Mouse (Mus musculus) ES-Bruce4 (cell line): ENCODE results near the gene Rbm39. TPM values are rescaled to one million over a fixed set of nuclear protein-coding genes. Genes with fewer than 3 reads are reported as not detected.

Experiments used
- H3K27ac ChIP-seq: 2 replicates; pipeline ENCODE4 v1.5.1; 2012; ENCODE audit warnings: low read length, inconsistent platforms; ENCODE audit not compliant: insufficient read depth
- H3K27me3 ChIP-seq: 2 replicates; pipeline ENCODE4 v1.6.1; 2012; ENCODE audit warnings: mild to moderate bottlenecking, low read length, inconsistent platforms; ENCODE audit not compliant: control insufficient read depth, poor library complexity, insufficient read depth, severe bottlenecking
- H3K36me3 ChIP-seq: 2 replicates; pipeline ENCODE4 v1.6.1; 2012; ENCODE audit warnings: inconsistent platforms, mild to moderate bottlenecking, low read length, moderate library complexity; ENCODE audit not compliant: control insufficient read depth, poor library complexity, insufficient read depth, severe bottlenecking
- H3K4me1 ChIP-seq: one replicate; pipeline ENCODE4 v1.8.1; 2011; ENCODE audit warnings: low read length; ENCODE audit not compliant: control insufficient read depth, insufficient read depth
- H3K4me3 ChIP-seq: 2 replicates; pipeline ENCODE4 v1.5.1; 2011; ENCODE audit warnings: low read depth, mild to moderate bottlenecking, low read length
- H3K9ac ChIP-seq: 2 replicates; pipeline ENCODE4 v1.6.1; 2012; ENCODE audit warnings: low read depth, mild to moderate bottlenecking, inconsistent platforms; ENCODE audit not compliant: poor library complexity, severe bottlenecking
- H3K9me3 ChIP-seq: replicated peaks from 2 replicates; pipeline ENCODE4 v1.6.1; 2012; ENCODE audit warnings: mild to moderate bottlenecking, low read length, inconsistent platforms; ENCODE audit not compliant: control insufficient read depth, poor library complexity, insufficient read depth, severe bottlenecking
- CTCF ChIP-seq: IDR thresholded peaks from one replicate; pipeline ENCODE4 v1.8.1; 2011; ENCODE audit warnings: low read depth, low read length
- EP300 ChIP-seq: IDR thresholded peaks from 2 replicates; pipeline ENCODE4 v1.6.1; 2011; ENCODE audit warnings: low read depth, low read length; ENCODE audit not compliant: insufficient read depth
- POLR2A ChIP-seq: IDR thresholded peaks from one replicate; pipeline ENCODE4 v1.8.1; 2011; ENCODE audit warnings: low read length; ENCODE audit not compliant: insufficient read depth
- polyA plus RNA-seq: library from polyadenylated mRNA; stranded (reverse); fragments of >200 nt; gene quantifications from 2 replicates; pipeline ENCODE4 v1.2.4, GENCODE M21; 2011; ENCODE audit warnings: low read depth; ENCODE audit not compliant: missing spikeins, insufficient read depth, insufficient read length

The Rbm39 gene
- polyA plus RNA-seq, 1 experiment: 518 TPM

DNA sequence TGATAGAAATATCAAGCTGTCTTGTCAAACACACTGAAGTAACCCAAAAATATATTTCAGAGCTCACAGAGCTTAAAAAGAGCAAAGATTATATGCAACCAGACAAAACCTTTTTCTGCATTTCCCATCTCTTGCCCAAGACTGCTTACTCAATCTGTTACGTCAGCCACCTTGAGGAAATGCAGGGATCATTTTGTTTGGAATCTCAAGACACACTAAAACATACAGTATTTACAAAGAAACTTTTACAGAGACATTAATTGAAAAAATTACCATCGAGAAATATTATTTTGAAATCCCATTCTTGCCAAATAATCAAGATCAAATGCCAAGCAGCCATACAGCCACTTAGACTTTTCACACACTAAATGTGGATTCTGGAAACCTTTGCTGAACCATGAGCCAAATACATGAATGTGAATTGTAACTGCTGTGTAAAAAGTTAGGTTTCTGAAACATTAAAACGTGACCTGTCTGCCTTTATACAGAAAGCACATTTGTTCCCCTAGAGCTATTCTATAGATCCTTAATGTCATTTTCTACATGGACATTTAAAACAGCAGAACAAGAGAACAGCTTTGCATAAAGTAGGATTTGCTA, 32.6 kb downstream of the Rbm39 start:
- peaks cover 40% of the 10 kb centered on the region for H3K36me3 ChIP-seq
- H3K9me3 ChIP-seq: no peaks in the 10 kb centered on the region
- H3K27me3 ChIP-seq: no peaks in the 10 kb centered on the region
- H3K9ac ChIP-seq: no peak overlapping the region
- no peak overlapping the region for H3K27ac ChIP-seq
- no peaks in the 10 kb centered on the region for H3K4me1 ChIP-seq
- H3K4me3 ChIP-seq: no peak overlapping the region
- TF ChIP-seq POLR2A (no peak), EP300 (no peak), CTCF (no peak)

DNA sequence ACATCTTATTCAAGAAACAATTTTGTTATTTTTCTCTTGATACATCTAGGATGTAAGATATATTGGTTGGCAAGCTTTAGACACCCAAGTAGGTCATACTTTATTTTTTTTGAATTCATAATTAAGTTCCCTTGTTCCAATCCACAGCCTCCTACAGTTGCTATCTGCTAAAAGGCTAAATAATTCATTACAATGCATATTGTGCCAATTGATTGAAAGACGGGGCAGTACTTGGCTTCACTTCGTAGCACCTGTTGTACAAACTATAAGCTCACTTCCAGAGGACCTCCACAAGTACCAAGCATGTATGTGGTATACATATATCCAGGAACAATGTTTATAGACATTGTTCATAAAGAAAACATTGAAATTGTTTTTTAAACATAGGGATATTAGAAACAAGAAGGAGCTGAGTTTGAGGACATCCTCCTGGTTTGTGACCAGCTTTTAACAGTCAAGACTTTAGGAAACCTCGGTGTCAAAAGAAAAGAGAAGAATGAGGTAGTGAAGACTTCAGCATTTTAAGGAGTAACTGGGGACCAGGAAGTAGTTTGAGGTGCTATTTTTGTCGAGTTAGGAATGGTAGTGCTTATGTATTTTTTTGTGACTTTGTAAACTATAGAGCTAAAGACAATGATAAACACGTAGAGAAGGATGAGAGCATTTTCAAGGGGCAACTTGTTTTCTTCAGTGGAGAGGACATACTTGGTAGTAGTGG, 33.6 kb downstream of the Rbm39 start:
- peaks cover 38% of the 10 kb centered on the region for H3K36me3 ChIP-seq
- no peaks in the 10 kb centered on the region for H3K4me1 ChIP-seq
- no peaks in the 10 kb centered on the region for H3K9me3 ChIP-seq
- no peak overlapping the region for H3K9ac ChIP-seq
- TF ChIP-seq POLR2A (no peak), CTCF (no peak), EP300 (no peak)
- no peak overlapping the region for H3K4me3 ChIP-seq
- H3K27ac ChIP-seq: no peak overlapping the region; the same call in 1 of the 2 replicates
- no peaks in the 10 kb centered on the region for H3K27me3 ChIP-seq

DNA sequence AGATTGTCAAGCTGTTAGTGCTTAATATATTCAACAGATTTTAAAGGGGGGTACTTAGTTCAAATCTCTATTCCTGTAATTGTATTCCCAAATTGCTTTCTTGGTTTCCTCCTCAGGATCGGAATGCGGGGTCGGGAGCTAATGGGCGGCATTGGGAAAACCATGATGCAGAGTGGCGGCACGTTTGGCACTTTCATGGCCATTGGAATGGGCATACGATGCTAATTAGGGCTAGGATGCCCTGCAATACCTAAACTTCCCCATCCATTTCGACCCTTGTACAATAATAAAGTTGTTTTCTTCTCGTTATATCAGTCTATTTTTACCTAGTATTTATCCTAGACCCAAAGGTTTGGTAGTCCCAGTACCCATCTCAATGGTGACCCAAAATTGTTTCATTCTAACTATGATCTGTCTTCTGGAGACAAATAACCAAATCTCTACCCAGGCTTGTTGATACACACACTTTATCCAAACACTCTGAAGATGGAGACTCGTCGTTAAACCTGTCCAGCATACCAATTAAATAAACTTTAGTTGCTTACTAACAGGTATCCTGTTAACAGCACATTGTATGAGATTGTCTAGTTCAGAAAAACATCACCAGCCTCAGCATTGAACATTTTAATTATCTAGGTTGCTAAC, 34.4 kb downstream of the Rbm39 start:
- H3K9me3 ChIP-seq: no peaks in the 10 kb centered on the region
- TF ChIP-seq EP300: no peak
- no peak for TF ChIP-seq POLR2A
- no peak for TF ChIP-seq CTCF
- H3K4me1 ChIP-seq: no peaks in the 10 kb centered on the region
- H3K36me3 ChIP-seq: peaks cover 32% of the 10 kb centered on the region
- H3K27me3 ChIP-seq: no peaks in the 10 kb centered on the region
- no peak overlapping the region for H3K27ac ChIP-seq
- no peak overlapping the region for H3K4me3 ChIP-seq
- no peak overlapping the region for H3K9ac ChIP-seq

DNA sequence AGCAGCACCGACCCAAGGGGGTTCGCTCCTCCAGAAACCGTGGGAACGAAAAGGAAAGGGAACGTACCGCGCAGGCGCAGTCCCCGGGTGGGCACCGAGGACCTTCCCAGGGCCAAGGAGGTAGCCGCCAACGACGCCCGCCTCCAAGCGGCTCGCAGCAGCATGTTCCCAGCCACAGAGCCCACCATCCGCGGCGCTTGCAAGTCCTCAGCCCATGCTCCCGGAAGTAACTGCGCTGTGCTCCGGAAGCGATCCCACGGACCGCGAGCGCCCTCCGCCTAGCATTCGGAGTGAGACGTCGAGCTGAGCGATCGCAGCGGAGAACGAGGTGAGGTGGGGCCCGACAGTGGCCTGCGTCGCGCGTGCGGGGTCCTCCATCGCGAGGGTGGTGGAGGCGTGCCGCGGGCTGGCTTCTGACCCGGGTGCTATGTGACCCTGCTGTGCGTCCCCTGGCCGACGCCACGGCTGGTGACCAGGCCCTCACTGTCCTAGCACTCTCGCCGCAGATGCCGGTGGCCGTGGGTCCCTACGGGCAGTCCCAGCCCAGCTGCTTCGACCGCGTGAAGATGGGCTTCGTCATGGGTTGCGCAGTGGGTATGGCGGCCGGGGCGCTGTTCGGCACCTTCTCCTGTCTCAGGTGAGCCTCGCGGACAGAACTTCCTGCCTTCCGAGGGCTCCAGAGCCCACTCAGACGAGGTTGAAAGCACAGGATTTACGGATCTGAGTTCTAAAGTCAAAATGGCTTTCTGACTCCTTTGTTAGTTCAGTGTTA, 35.9 kb downstream of the Rbm39 start, which contains the start of the genes Romo1 and Nfs1:
Gene Romo1, plus strand, starts transcription at position 87 of the 772 bp plus-strand sequence.
Gene Nfs1, minus strand, starts transcription at position 234 of the 772 bp plus-strand sequence.
- no peaks in the 10 kb centered on the region for H3K4me1 ChIP-seq
- H3K36me3 ChIP-seq: peaks cover 18% of the 10 kb centered on the region
- peak within 1 kb of the TSS; percentile 72 for H3K4me3 ChIP-seq
- H3K9me3 ChIP-seq: no peaks in the 10 kb centered on the region
- peak within 1 kb of the TSS; percentile 60 for H3K9ac ChIP-seq
- peak within 1 kb of the TSS; percentile 17; the same call in 1 of the 2 replicates for H3K27ac ChIP-seq
- no peaks in the 10 kb centered on the region for H3K27me3 ChIP-seq
- TF ChIP-seq POLR2A (no peak), CTCF (peak; percentile 31), EP300 (0 out of 2 replicates have a peak, but pooled peaks have one; percentile 16)

DNA sequence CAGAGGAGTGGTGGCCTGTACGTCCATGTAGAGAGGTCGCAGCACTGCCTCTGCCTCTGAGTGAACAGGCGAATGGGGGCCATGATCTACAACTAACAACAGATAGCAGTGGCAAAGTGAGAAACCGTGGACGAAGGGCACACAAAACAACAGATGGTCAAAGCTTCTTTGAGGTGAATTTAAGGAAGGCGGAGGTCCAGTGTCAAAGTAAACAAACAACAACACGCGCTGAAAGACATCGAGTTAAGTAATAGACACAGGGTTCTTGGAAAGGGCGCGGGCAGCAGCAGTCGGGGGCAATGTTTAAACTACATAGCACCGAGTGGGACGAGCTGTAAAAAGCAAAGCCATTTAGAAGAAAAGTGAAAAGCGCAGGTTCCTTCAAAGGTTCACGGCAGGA, 36.7 kb downstream of the Rbm39 start:
- Histone ChIP-seq H3K4me1 (no peaks in the 10 kb centered on the region), H3K27me3 (no peaks in the 10 kb centered on the region), H3K4me3 (peak overlapping the region; percentile 72), H3K9ac (peak overlapping the region; percentile 60), H3K9me3 (no peaks in the 10 kb centered on the region), H3K36me3 (peaks cover 10% of the 10 kb centered on the region), H3K27ac (peak overlapping the region; percentile 17; the same call in 1 of the 2 replicates)
- TF ChIP-seq POLR2A (no peak), EP300 (no peak), CTCF (no peak)
